Mouse (Mus musculus): Measurements from ENCODE around the gene Usp16. TPM values are rescaled to one million over a fixed set of nuclear protein-coding genes. Genes with fewer than 3 reads are reported as not detected.

The Usp16 gene
- polyA plus RNA-seq, 1 experiment from 2014 or later, result 47.8 TPM

- Histone ChIP-seq H3K9ac (replicated peaks) (peak overlapping the region; percentile 90), H3K27ac (replicated peaks) (no peak overlapping the region), H3K4me3 (replicated peaks) (peak overlapping the region; percentile 85), H3K4me2 (peak overlapping the region; percentile 78), H3K4me1 (peaks cover 19% of the 10 kb centered on the region), H3K27me3 (replicated peaks) (0 out of 2 replicates have a peak, but pooled peaks cover 4% of the 10 kb centered on the region), H3K9me3 (replicated peaks) (no peaks in the 10 kb centered on the region), H3K36me3 (peaks cover 5% of the 10 kb centered on the region; the same call in 1 of the 2 replicates)
- no peak for ATAC-seq (ENCODE audit: low FRiP score)
- WGBS, result 28% methylated on average over 9 of the region's 9 CpGs
Observed at GRCm38 (mm10) chr16:87441089-87441488, 13.4 kb upstream of the Usp16 start.

GRCm38 (mm10) chr16:87442291-87442690 is 12.2 kb upstream of the Usp16 start:
- H3K4me2 ChIP-seq, result no peak overlapping the region
- WGBS, result 56% methylated on average over 5 of the region's 5 CpGs
- no peak for ATAC-seq (ENCODE audit: low FRiP score)

GRCm38 (mm10) chr16:87443245-87443644 is 11.3 kb upstream of the Usp16 start:
- Histone ChIP-seq H3K9me3 (replicated peaks) (no peaks in the 10 kb centered on the region), H3K9ac (replicated peaks) (no peak overlapping the region), H3K4me2 (no peak overlapping the region), H3K4me3 (replicated peaks) (no peak overlapping the region), H3K4me1 (peaks cover 19% of the 10 kb centered on the region), H3K27me3 (replicated peaks) (0 out of 2 replicates have a peak, but pooled peaks cover 4% of the 10 kb centered on the region), H3K36me3 (no peaks in the 10 kb centered on the region), H3K27ac (replicated peaks) (no peak overlapping the region)
- ATAC-seq (ENCODE audit: low FRiP score), result no peak

More at GRCm38 (mm10) chr16:87442291-87442690, 12.2 kb upstream of the Usp16 start:
- Histone ChIP-seq H3K27me3 (replicated peaks) (0 out of 2 replicates have a peak, but pooled peaks cover 4% of the 10 kb centered on the region), H3K36me3 (no peaks in the 10 kb centered on the region), H3K4me1 (peaks cover 19% of the 10 kb centered on the region), H3K9me3 (replicated peaks) (no peaks in the 10 kb centered on the region), H3K27ac (replicated peaks) (no peak overlapping the region), H3K9ac (replicated peaks) (no peak overlapping the region), H3K4me3 (replicated peaks) (no peak overlapping the region)

GRCm38 (mm10) chr16:87444071-87444470 is 10.4 kb upstream of the Usp16 start:
- Histone ChIP-seq H3K36me3 (no peaks in the 10 kb centered on the region), H3K27me3 (replicated peaks) (0 out of 2 replicates have a peak, but pooled peaks cover 4% of the 10 kb centered on the region), H3K4me3 (replicated peaks) (no peak overlapping the region), H3K27ac (replicated peaks) (no peak overlapping the region), H3K4me1 (peaks cover 19% of the 10 kb centered on the region), H3K9ac (replicated peaks) (no peak overlapping the region), H3K4me2 (no peak overlapping the region), H3K9me3 (replicated peaks) (no peaks in the 10 kb centered on the region)
- no peak for ATAC-seq (ENCODE audit: low FRiP score)
- WGBS, result 63% methylated on average over 1 of the region's 1 CpGs

GRCm38 (mm10) chr16:87445110-87445509 is 9.4 kb upstream of the Usp16 start:
- no peak overlapping the region for H3K4me2 ChIP-seq
- H3K36me3 ChIP-seq, result no peaks in the 10 kb centered on the region
- no peak for ATAC-seq (ENCODE audit: low FRiP score)
- H3K27ac ChIP-seq (replicated peaks), result no peak overlapping the region
- H3K9me3 ChIP-seq (replicated peaks), result no peaks in the 10 kb centered on the region
- no peak overlapping the region for H3K9ac ChIP-seq (replicated peaks)
- 0 out of 2 replicates have a peak, but pooled peaks cover 4% of the 10 kb centered on the region for H3K27me3 ChIP-seq (replicated peaks)
- H3K4me1 ChIP-seq, result peaks cover 11% of the 10 kb centered on the region
- no peak overlapping the region for H3K4me3 ChIP-seq (replicated peaks)

GRCm38 (mm10) chr16:87445528-87445927 is 9.0 kb upstream of the Usp16 start:
- H3K27me3 ChIP-seq (replicated peaks), result 0 out of 2 replicates have a peak, but pooled peaks cover 4% of the 10 kb centered on the region
- H3K4me2 ChIP-seq, result no peak overlapping the region
- H3K4me1 ChIP-seq, result peaks cover 11% of the 10 kb centered on the region
- H3K36me3 ChIP-seq, result no peaks in the 10 kb centered on the region
- no peak overlapping the region for H3K27ac ChIP-seq (replicated peaks)
- H3K9ac ChIP-seq (replicated peaks), result no peak overlapping the region
- H3K4me3 ChIP-seq (replicated peaks), result no peak overlapping the region
- ATAC-seq (ENCODE audit: low FRiP score), result no peak
- H3K9me3 ChIP-seq (replicated peaks), result no peaks in the 10 kb centered on the region
- WGBS, result 96% methylated on average over 3 of the region's 3 CpGs

GRCm38 (mm10) chr16:87453226-87453625 is 1.3 kb upstream of the Usp16 start:
- Histone ChIP-seq H3K36me3 (no peaks in the 10 kb centered on the region), H3K9ac (replicated peaks) (no peak overlapping the region), H3K4me3 (replicated peaks) (no peak overlapping the region), H3K27me3 (replicated peaks) (no peaks in the 10 kb centered on the region), H3K4me1 (peaks cover 26% of the 10 kb centered on the region), H3K27ac (replicated peaks) (no peak overlapping the region), H3K4me2 (no peak overlapping the region), H3K9me3 (replicated peaks) (no peaks in the 10 kb centered on the region)
- no peak for ATAC-seq (ENCODE audit: low FRiP score)
- 84% methylated on average over 2 of the region's 2 CpGs for WGBS

GRCm38 (mm10) chr16:87455180-87455611 is 693 bp downstream of the Usp16 start:
- peak overlapping the region; percentile 87 for H3K4me2 ChIP-seq
- WGBS, result under 1% methylated on average over 38 of the region's 38 CpGs
- H3K27ac ChIP-seq (replicated peaks), result peak overlapping the region; percentile 86
- H3K4me3 ChIP-seq (replicated peaks), result peak overlapping the region; percentile 69
- no peaks in the 10 kb centered on the region for H3K9me3 ChIP-seq (replicated peaks)
- H3K36me3 ChIP-seq, result peaks cover 9% of the 10 kb centered on the region
- peak overlapping the region; percentile 90 for H3K9ac ChIP-seq (replicated peaks)
- ATAC-seq (ENCODE audit: low FRiP score), result peak; percentile 72
- peaks cover 26% of the 10 kb centered on the region for H3K4me1 ChIP-seq
- no peaks in the 10 kb centered on the region for H3K27me3 ChIP-seq (replicated peaks)

- H3K27me3 ChIP-seq (replicated peaks), result no peaks in the 10 kb centered on the region
- WGBS, result 96% methylated on average over 3 of the region's 3 CpGs
- no peak overlapping the region for H3K9ac ChIP-seq (replicated peaks)
- no peak overlapping the region for H3K4me3 ChIP-seq (replicated peaks)
- peaks cover 25% of the 10 kb centered on the region for H3K36me3 ChIP-seq
- H3K4me2 ChIP-seq, result no peak overlapping the region
- H3K9me3 ChIP-seq (replicated peaks), result no peaks in the 10 kb centered on the region
- no peak overlapping the region for H3K27ac ChIP-seq (replicated peaks)
- H3K4me1 ChIP-seq, result peaks cover 26% of the 10 kb centered on the region
- ATAC-seq (ENCODE audit: low FRiP score), result no peak
Observed at GRCm38 (mm10) chr16:87458752-87459151, 4.2 kb downstream of the Usp16 start.

- Histone ChIP-seq H3K9ac (replicated peaks) (no peak overlapping the region), H3K27me3 (replicated peaks) (no peaks in the 10 kb centered on the region), H3K4me3 (replicated peaks) (no peak overlapping the region), H3K27ac (replicated peaks) (no peak overlapping the region), H3K36me3 (peaks cover 74% of the 10 kb centered on the region), H3K4me2 (no peak overlapping the region), H3K9me3 (replicated peaks) (no peaks in the 10 kb centered on the region), H3K4me1 (no peaks in the 10 kb centered on the region)
- WGBS, result 93% methylated on average over 4 of the region's 4 CpGs
- no peak for ATAC-seq (ENCODE audit: low FRiP score)
Observed at GRCm38 (mm10) chr16:87470579-87470978, 16.1 kb downstream of the Usp16 start.

GRCm38 (mm10) chr16:87484367-87484766 is 29.9 kb downstream of the Usp16 start:
- Histone ChIP-seq H3K9me3 (replicated peaks) (no peaks in the 10 kb centered on the region), H3K27me3 (replicated peaks) (no peaks in the 10 kb centered on the region), H3K4me3 (replicated peaks) (no peak overlapping the region), H3K36me3 (peaks cover 75% of the 10 kb centered on the region), H3K4me2 (no peak overlapping the region), H3K9ac (replicated peaks) (no peak overlapping the region), H3K27ac (replicated peaks) (no peak overlapping the region), H3K4me1 (no peaks in the 10 kb centered on the region)
- 93% methylated on average over 5 of the region's 5 CpGs for WGBS
- ATAC-seq (ENCODE audit: low FRiP score), result no peak

GRCm38 (mm10) chr16:87486739-87487138 is 32.2 kb downstream of the Usp16 start:
- Histone ChIP-seq H3K27ac (replicated peaks) (no peak overlapping the region), H3K27me3 (replicated peaks) (no peaks in the 10 kb centered on the region), H3K36me3 (peaks cover 93% of the 10 kb centered on the region), H3K4me1 (no peaks in the 10 kb centered on the region), H3K4me2 (no peak overlapping the region), H3K9me3 (replicated peaks) (no peaks in the 10 kb centered on the region), H3K9ac (replicated peaks) (no peak overlapping the region), H3K4me3 (replicated peaks) (no peak overlapping the region)
- ATAC-seq (ENCODE audit: low FRiP score), result no peak
- WGBS, result 97% methylated on average over 5 of the region's 5 CpGs

Data from neural tube, embryonic 15.5 days (tissue).